Mouse (Mus musculus): Measurements from ENCODE around the gene Hecw2.

The Hecw2 gene

GRCm38 (mm10) chr1:53890380-53890779 lies 304.6 kb downstream of the Hecw2 start:
- no peak for DNase-seq (ENCODE audit: low spot score)

GRCm38 (mm10) chr1:53889806-53890205 lies 305.2 kb downstream of the Hecw2 start:
- no peak for DNase-seq (ENCODE audit: low spot score)

- DNase-seq (ENCODE audit: low spot score): no peak
These were observed 312.5 kb downstream of the Hecw2 start for GRCm38 (mm10) chr1:53882480-53882879.

- no peak for DNase-seq (ENCODE audit: low spot score)
These were observed 319.0 kb downstream of the Hecw2 start for GRCm38 (mm10) chr1:53875919-53876318.

- DNase-seq (ENCODE audit: low spot score): no peak
These were observed 327.7 kb downstream of the Hecw2 start for GRCm38 (mm10) chr1:53867316-53867715.

- no peak for DNase-seq (ENCODE audit: low spot score)
These were observed 328.5 kb downstream of the Hecw2 start for GRCm38 (mm10) chr1:53866374-53866902.

- DNase-seq (ENCODE audit: low spot score): no peak
These were observed 330.9 kb downstream of the Hecw2 start for GRCm38 (mm10) chr1:53864046-53864445.

GRCm38 (mm10) chr1:53860611-53861010 lies 334.4 kb downstream of the Hecw2 start:
- no peak for DNase-seq (ENCODE audit: low spot score)

GRCm38 (mm10) chr1:53859175-53859574 lies 335.8 kb downstream of the Hecw2 start:
- DNase-seq (ENCODE audit: low spot score): no peak

GRCm38 (mm10) chr1:53856501-53857103 lies 338.4 kb downstream of the Hecw2 start:
- DNase-seq (ENCODE audit: low spot score): no peak

- no peak for DNase-seq (ENCODE audit: low spot score)
These were observed 339.2 kb downstream of the Hecw2 start for GRCm38 (mm10) chr1:53855732-53856131.

GRCm38 (mm10) chr1:53852086-53852610 lies 342.8 kb downstream of the Hecw2 start:
- no peak for DNase-seq (ENCODE audit: low spot score)

GRCm38 (mm10) chr1:53851334-53851733 lies 343.6 kb downstream of the Hecw2 start:
- DNase-seq (ENCODE audit: low spot score): no peak

- no peak for DNase-seq (ENCODE audit: low spot score)
These were observed 344.1 kb downstream of the Hecw2 start for GRCm38 (mm10) chr1:53850891-53851290.

GRCm38 (mm10) chr1:53846665-53847237 lies 348.2 kb downstream of the Hecw2 start:
- no peak for DNase-seq (ENCODE audit: low spot score)

- DNase-seq (ENCODE audit: low spot score): no peak
These were observed 349.1 kb downstream of the Hecw2 start for GRCm38 (mm10) chr1:53845854-53846253.

GRCm38 (mm10) chr1:53844914-53845612 lies 349.9 kb downstream of the Hecw2 start:
- DNase-seq (ENCODE audit: low spot score): no peak

- no peak for DNase-seq (ENCODE audit: low spot score)
These were observed 350.6 kb downstream of the Hecw2 start for GRCm38 (mm10) chr1:53844122-53844913.

GRCm38 (mm10) chr1:53843051-53843450 lies 351.9 kb downstream of the Hecw2 start:
- no peak for DNase-seq (ENCODE audit: low spot score)

- no peak for DNase-seq (ENCODE audit: low spot score)
These were observed 353.9 kb downstream of the Hecw2 start for GRCm38 (mm10) chr1:53841080-53841479.

- no peak for DNase-seq (ENCODE audit: low spot score)
These were observed 355.6 kb downstream of the Hecw2 start for GRCm38 (mm10) chr1:53839392-53839791.

- DNase-seq (ENCODE audit: low spot score): no peak
These were observed 356.6 kb downstream of the Hecw2 start for GRCm38 (mm10) chr1:53838182-53838859.

Measured in urinary bladder, postnatal 10 days (tissue).